Mouse (Mus musculus): ENCODE results near the gene Olfr78. TPM values are rescaled to one million over a fixed set of nuclear protein-coding genes. Genes with fewer than 3 reads are reported as not detected.

Gene Olfr78
- polyA plus RNA-seq, 1 experiment from 2014 or later = 0.18 TPM

Other genes with a start within 250 kb of the Olfr78 start
- gene Olfr547, start 224.7 kb downstream of the Olfr78 start, polyA plus RNA-seq (2016; fragmentation: Nextera tagmentation; extraction: Ambion mirVana) = not detected in 2 replicates
- not detected in 2 replicates for gene Olfr548-ps1, start 218.6 kb downstream of the Olfr78 start, polyA plus RNA-seq (2016; fragmentation: Nextera tagmentation; extraction: Ambion mirVana)
- gene Olfr549, start 209.6 kb downstream of the Olfr78 start, polyA plus RNA-seq (2016; fragmentation: Nextera tagmentation; extraction: Ambion mirVana) = not detected in 2 replicates
- gene Trim21, start 194.0 kb downstream of the Olfr78 start, polyA plus RNA-seq (2016; fragmentation: Nextera tagmentation; extraction: Ambion mirVana) = 0.51 and 0.59 TPM in 2 replicates
- gene Olfr550, start 188.0 kb downstream of the Olfr78 start, polyA plus RNA-seq (2016; fragmentation: Nextera tagmentation; extraction: Ambion mirVana) = 0.04 and 0.14 TPM in 2 replicates
- not detected in 2 replicates for gene Olfr551, start 167.6 kb downstream of the Olfr78 start, polyA plus RNA-seq (2016; fragmentation: Nextera tagmentation; extraction: Ambion mirVana)
- gene Olfr552, start 161.7 kb downstream of the Olfr78 start, polyA plus RNA-seq (2016; fragmentation: Nextera tagmentation; extraction: Ambion mirVana) = not detected in 2 replicates
- not detected in 2 replicates for gene Olfr553, start 141.3 kb downstream of the Olfr78 start, polyA plus RNA-seq (2016; fragmentation: Nextera tagmentation; extraction: Ambion mirVana)
- gene Olfr554, start 121.0 kb downstream of the Olfr78 start, polyA plus RNA-seq (2016; fragmentation: Nextera tagmentation; extraction: Ambion mirVana) = not detected in 2 replicates
- not detected in 2 replicates for gene Olfr555, start 100.6 kb downstream of the Olfr78 start, polyA plus RNA-seq (2016; fragmentation: Nextera tagmentation; extraction: Ambion mirVana)
- not detected in 2 replicates for gene Olfr556, start 94.6 kb downstream of the Olfr78 start, polyA plus RNA-seq (2016; fragmentation: Nextera tagmentation; extraction: Ambion mirVana)
- gene Trim68, start 72.1 kb downstream of the Olfr78 start, polyA plus RNA-seq (2016; fragmentation: Nextera tagmentation; extraction: Ambion mirVana) = 16.4 and 17.4 TPM in 2 replicates
- not detected in 2 replicates for gene Olfr557, start 63.6 kb downstream of the Olfr78 start, polyA plus RNA-seq (2016; fragmentation: Nextera tagmentation; extraction: Ambion mirVana)
- 0.55 and 0.98 TPM in 2 replicates for gene Olfr558, start 57.3 kb downstream of the Olfr78 start, polyA plus RNA-seq (2016; fragmentation: Nextera tagmentation; extraction: Ambion mirVana)
- not detected in 2 replicates for gene Olfr33, start 40.4 kb downstream of the Olfr78 start, polyA plus RNA-seq (2016; fragmentation: Nextera tagmentation; extraction: Ambion mirVana)
- gene Olfr559, start 32.0 kb downstream of the Olfr78 start, polyA plus RNA-seq (2016; fragmentation: Nextera tagmentation; extraction: Ambion mirVana) = not detected in 2 replicates
- gene Olfr560, start 105 bp downstream of the Olfr78 start, polyA plus RNA-seq (2016; fragmentation: Nextera tagmentation; extraction: Ambion mirVana) = not detected in 2 replicates
- not detected in 2 replicates for gene Olfr561, start 11.8 kb upstream of the Olfr78 start, polyA plus RNA-seq (2016; fragmentation: Nextera tagmentation; extraction: Ambion mirVana)
- gene Olfr564, start 44.0 kb upstream of the Olfr78 start, polyA plus RNA-seq (2016; fragmentation: Nextera tagmentation; extraction: Ambion mirVana) = not detected in 2 replicates
- not detected in 2 replicates for gene Olfr566, start 99.3 kb upstream of the Olfr78 start, polyA plus RNA-seq (2016; fragmentation: Nextera tagmentation; extraction: Ambion mirVana)
- gene Olfr568, start 117.7 kb upstream of the Olfr78 start, polyA plus RNA-seq (2016; fragmentation: Nextera tagmentation; extraction: Ambion mirVana) = not detected in 2 replicates
- not detected in 2 replicates for gene Olfr569, start 131.4 kb upstream of the Olfr78 start, polyA plus RNA-seq (2016; fragmentation: Nextera tagmentation; extraction: Ambion mirVana)
- gene Olfr570, start 135.1 kb upstream of the Olfr78 start, polyA plus RNA-seq (2016; fragmentation: Nextera tagmentation; extraction: Ambion mirVana) = not detected in 2 replicates
- gene Olfr571, start 158.1 kb upstream of the Olfr78 start, polyA plus RNA-seq (2016; fragmentation: Nextera tagmentation; extraction: Ambion mirVana) = 0.06 and 0.23 TPM in 2 replicates
- not detected in 2 replicates for gene Olfr572, start 164.9 kb upstream of the Olfr78 start, polyA plus RNA-seq (2016; fragmentation: Nextera tagmentation; extraction: Ambion mirVana)
- not detected in 2 replicates for gene Olfr573-ps1, start 183.1 kb upstream of the Olfr78 start, polyA plus RNA-seq (2016; fragmentation: Nextera tagmentation; extraction: Ambion mirVana)
- not detected in 2 replicates for gene Olfr574, start 189.0 kb upstream of the Olfr78 start, polyA plus RNA-seq (2016; fragmentation: Nextera tagmentation; extraction: Ambion mirVana)
- not detected in 2 replicates for gene Olfr575, start 199.3 kb upstream of the Olfr78 start, polyA plus RNA-seq (2016; fragmentation: Nextera tagmentation; extraction: Ambion mirVana)
- gene Olfr576, start 203.2 kb upstream of the Olfr78 start, polyA plus RNA-seq (2016; fragmentation: Nextera tagmentation; extraction: Ambion mirVana) = not detected in 2 replicates
- not detected in 2 replicates for gene Olfr577, start 216.5 kb upstream of the Olfr78 start, polyA plus RNA-seq (2016; fragmentation: Nextera tagmentation; extraction: Ambion mirVana)
- gene Olfr578, start 229.9 kb upstream of the Olfr78 start, polyA plus RNA-seq (2016; fragmentation: Nextera tagmentation; extraction: Ambion mirVana) = not detected in 2 replicates